Mouse (Mus musculus): Measurements from ENCODE around the gene Zfp202.

GRCm38 (mm10) chr9:40235220-40235619 is 43.1 kb downstream of the Zfp202 start:
- TF ChIP-seq ZNF384 (IDR thresholded peaks at IDR 0.05; ENCODE audit: low read depth, low read length): no peak
- no peak for TF ChIP-seq CHD2 (IDR thresholded peaks at IDR 0.05; ENCODE audit: low read depth, low read length)
